Mouse (Mus musculus): ENCODE measurements around the gene Gale. TPM values are rescaled to one million over a fixed set of nuclear protein-coding genes. Genes with fewer than 3 reads are reported as not detected.

Gene Gale
- total RNA-seq, 2 experiments from 2014 or later, result 22.0 to 22.9 TPM

DNA sequence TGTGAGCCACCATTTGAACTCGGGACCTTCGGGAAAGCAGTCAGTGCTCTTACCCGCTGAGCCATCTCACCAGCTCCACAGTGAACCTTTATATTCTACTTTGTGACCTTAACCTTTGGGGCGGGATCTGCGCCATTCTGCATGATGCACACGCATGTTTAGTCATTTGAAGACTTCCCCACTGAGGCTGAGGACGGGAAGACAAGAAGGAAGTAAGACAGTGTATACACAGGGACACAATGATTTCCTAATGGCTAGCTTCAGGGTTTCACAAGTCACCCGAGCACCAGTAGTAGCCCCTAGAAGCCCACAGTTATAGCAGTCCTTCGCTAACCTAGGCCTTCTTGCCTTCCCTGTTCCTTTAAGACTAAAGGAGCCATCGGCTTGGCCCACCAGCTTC is 17.8 kb upstream of the Gale start:
- intact Hi-C loops (cut with DNase I), result loop anchor here (2.0 kb wide), 1 partner anchor 25 kb away; the partner anchor contains the start of gene Fuca1
- DNase-seq (ENCODE audit: extremely low spot score in 1 of 2, low spot score in 2 of 2), result no peak
- H3K27ac ChIP-seq, result peak overlapping the region; percentile 81
- no peak overlapping the region; the same call in 1 of the 2 replicates for H3K4me3 ChIP-seq
- no peak for TF ChIP-seq CTCF (IDR thresholded peaks at IDR 0.05)

DNA sequence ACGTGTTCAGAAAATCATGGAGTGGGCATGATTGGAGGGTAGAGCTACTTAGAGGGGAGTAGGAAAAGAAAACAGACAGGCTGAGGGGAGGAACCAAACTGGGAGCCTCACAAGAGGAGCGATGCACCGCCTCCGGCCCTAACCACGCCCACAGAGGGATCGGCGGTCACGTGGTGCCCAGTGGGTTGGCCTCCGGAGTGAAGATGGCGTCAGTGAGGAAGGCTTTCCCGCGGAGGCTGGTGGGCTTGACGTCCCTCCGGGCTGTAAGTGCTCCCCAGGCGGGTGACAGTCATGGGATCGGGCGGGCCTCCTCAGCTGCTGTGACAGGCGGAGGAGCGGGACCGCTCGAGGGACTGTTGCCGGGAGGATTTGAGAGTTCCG is 17.3 kb upstream of the Gale start, which contains the start of gene Hmgcl:
Hmgcl (plus strand) TSS at position 171 of the 381 bp plus-strand sequence.
- Histone ChIP-seq H3K27ac (peak within 1 kb of the TSS; percentile 81), H3K4me3 (peak within 1 kb of the TSS; percentile 91)
- intact Hi-C loops (cut with DNase I), result loop anchor here (2.0 kb wide), 1 partner anchor 25 kb away; the partner anchor contains the start of gene Fuca1
- DNase-seq (ENCODE audit: extremely low spot score in 1 of 2, low spot score in 2 of 2), result peak; percentile 94 to 95
- TF ChIP-seq CTCF (IDR thresholded peaks at IDR 0.05), result no peak

DNA sequence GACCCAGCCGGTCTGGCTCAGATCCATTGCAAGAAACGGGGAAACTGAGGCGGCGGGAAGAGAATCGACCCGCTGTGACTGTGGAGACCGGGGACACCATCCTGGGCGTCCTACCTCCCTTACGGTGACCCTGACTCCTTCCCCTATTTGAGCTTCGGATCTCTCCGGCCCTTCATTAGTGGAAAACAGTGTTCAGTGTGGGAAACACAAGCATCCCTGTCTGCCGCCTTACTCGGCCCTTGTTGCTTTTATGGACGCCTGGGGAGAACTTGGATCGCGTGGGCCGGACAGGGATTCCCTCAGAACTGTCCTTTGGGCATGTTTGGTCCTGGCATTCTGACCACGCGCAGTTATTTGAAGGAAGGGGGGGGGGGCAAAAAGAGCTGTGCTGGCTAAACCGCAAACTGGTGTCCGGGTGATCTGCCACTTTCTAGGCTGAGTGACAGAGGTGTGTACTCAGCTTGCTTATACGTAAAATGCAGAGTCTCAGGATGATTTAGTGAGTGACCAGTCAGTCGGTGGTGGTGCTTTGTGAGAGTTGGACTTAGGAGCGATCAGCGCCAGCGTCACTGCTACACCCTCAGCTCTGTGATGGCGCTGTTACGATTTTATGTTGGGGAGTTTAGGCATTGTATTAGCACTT is 16.7 kb upstream of the Gale start:
- Histone ChIP-seq H3K4me3 (peak overlapping the region; percentile 91), H3K27ac (peak overlapping the region; percentile 81)
- DNase-seq (ENCODE audit: extremely low spot score in 1 of 2, low spot score in 2 of 2), result no peak
- no peak for TF ChIP-seq CTCF (IDR thresholded peaks at IDR 0.05)
- intact Hi-C loops (cut with DNase I), result loop anchor here (2.0 kb wide), 1 partner anchor 26 kb away; the partner anchor contains the start of gene Fuca1

DNA sequence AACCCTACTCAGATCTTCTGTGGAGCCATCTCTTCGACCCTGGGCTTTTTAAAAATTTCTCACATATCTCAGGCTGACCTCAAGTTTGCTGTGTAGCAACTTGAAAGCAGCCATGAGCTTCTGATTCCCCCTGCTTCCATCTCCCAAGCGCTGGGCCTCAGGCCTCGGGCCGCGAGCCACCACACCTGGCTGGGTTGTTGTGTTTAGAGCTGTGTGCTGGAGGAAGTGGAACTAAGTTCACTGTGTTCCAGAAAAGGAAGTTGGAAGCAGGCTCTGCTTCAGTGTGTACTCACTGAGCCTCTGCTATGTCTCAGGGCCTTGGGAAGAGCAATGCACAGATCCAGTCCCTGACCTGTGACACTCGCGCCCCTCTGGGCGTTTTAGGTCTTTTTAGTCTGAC is 15.4 kb upstream of the Gale start:
- TF ChIP-seq CTCF (IDR thresholded peaks at IDR 0.05), result no peak
- H3K27ac ChIP-seq, result no peak overlapping the region
- DNase-seq (ENCODE audit: extremely low spot score in 1 of 2, low spot score in 2 of 2), result no peak
- no peak overlapping the region for H3K4me3 ChIP-seq
- intact Hi-C loops (cut with DNase I), result no loop called here

DNA sequence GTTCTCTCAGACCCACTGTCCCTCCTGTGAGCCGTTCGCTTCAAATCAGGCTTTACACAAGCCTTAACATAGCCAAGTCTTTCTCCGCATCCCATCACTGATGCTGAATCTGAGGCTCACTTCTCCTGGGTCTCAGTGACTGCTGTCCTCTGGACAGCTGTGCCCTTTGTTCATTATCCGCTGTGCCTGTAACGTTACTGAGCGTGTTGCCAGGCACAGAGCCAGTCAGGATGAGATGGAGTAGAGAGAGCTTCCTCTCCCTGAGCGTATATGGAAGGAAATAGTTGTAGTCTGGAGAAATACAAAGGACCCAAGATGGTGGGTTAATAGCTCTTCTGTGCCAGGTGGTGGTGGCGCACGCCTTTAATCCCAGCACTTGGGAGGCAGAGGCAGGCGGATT is 14.1 kb upstream of the Gale start:
- intact Hi-C loops (cut with DNase I), result no loop called here
- DNase-seq (ENCODE audit: extremely low spot score in 1 of 2, low spot score in 2 of 2), result no peak
- Histone ChIP-seq H3K27ac (peak overlapping the region; percentile 62; the same call in 1 of the 2 replicates), H3K4me3 (no peak overlapping the region)
- TF ChIP-seq CTCF (IDR thresholded peaks at IDR 0.05), result no peak

DNA sequence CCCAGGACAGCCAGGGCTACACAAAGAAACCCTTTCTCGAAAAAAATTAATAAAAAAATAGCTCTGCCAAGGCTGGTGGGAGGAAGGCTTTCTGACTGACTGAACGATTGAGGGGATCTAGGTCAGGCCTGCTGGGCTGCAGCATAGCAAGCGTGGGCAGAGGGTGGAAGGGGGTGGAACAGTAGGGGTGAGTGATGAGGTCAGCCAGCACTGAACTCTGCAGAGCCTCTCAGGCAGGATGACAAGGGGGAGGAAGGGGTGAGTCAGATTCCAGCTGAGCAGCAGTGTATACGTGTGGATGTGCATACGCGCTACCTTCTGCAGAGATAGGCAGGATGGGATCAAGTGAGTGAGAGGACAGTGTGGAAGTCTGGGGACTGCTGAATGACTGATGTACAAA is 13.6 kb upstream of the Gale start:
- DNase-seq (ENCODE audit: extremely low spot score in 1 of 2, low spot score in 2 of 2), result no peak
- intact Hi-C loops (cut with DNase I), result no loop called here
- H3K4me3 ChIP-seq, result no peak overlapping the region
- TF ChIP-seq CTCF (IDR thresholded peaks at IDR 0.05), result no peak
- peak overlapping the region; percentile 62 for H3K27ac ChIP-seq

DNA sequence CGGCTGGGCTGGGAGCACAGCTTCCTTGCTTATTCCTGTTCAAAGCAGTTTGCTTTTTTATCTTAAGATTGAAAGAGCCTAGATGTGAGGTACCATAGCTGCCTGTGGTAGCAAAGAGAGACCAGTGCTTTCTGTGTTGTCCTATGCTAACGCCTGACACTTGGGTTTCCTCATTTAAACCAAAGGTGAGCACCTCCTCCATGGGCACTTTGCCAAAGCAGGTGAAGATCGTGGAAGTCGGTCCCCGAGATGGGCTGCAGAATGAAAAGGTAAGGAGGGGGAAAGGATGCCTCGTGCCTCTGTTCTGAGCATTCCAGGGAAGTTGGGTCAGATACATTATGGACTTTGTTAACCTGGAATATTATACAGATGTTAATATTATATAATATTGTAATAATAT is 13.2 kb upstream of the Gale start:
- intact Hi-C loops (cut with DNase I), result no loop called here
- no peak for TF ChIP-seq CTCF (IDR thresholded peaks at IDR 0.05)
- DNase-seq (ENCODE audit: extremely low spot score in 1 of 2, low spot score in 2 of 2), result no peak
- H3K4me3 ChIP-seq, result no peak overlapping the region
- no peak overlapping the region; the same call in none of the 2 replicates for H3K27ac ChIP-seq

DNA sequence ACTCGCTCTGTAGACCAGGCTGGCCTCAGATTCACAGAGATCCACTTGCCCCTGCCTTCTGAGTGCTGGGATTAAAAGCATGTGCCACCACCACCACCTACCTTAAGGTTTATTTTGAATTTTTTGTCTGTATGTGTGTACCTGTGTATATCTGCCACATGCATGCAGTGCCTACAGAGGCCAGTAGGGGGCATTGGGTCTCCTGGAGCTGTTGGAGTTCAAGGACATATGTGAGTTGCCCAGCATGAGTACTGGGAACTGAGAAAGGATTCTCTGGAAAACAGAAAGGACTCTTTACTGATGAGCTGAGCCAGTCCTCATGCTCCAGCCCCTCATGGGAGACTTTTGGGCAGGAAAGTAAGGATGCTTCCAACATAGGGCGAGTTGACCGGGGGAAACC is 12.0 kb upstream of the Gale start:
- DNase-seq (ENCODE audit: extremely low spot score in 1 of 2, low spot score in 2 of 2), result no peak
- H3K27ac ChIP-seq, result no peak overlapping the region
- TF ChIP-seq CTCF (IDR thresholded peaks at IDR 0.05), result peak; percentile 34
- intact Hi-C loops (cut with DNase I), result no loop called here
- H3K4me3 ChIP-seq, result no peak overlapping the region

DNA sequence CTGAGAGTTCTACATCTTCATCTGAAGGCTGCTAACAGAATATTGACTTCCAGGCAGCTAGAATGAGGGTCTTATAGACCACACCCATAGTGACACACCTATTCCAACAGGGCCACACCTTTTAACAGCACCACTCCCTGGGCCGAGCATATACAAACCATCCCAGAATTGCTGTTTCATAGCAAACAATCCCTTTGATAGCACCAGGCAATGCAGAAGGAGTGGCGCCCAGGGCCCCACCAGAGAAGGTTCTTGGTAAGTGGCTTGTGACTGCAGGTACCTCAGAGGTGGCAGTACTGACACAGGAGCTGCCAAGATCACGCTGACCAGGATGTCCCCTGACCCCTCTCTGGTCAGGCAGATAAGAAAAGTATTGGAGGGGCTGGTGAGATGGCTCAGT is 10.3 kb upstream of the Gale start:
- intact Hi-C loops (cut with DNase I), result no loop called here
- no peak for TF ChIP-seq CTCF (IDR thresholded peaks at IDR 0.05)
- no peak for DNase-seq (ENCODE audit: extremely low spot score in 1 of 2, low spot score in 2 of 2)
- H3K27ac ChIP-seq, result no peak overlapping the region
- H3K4me3 ChIP-seq, result no peak overlapping the region

DNA sequence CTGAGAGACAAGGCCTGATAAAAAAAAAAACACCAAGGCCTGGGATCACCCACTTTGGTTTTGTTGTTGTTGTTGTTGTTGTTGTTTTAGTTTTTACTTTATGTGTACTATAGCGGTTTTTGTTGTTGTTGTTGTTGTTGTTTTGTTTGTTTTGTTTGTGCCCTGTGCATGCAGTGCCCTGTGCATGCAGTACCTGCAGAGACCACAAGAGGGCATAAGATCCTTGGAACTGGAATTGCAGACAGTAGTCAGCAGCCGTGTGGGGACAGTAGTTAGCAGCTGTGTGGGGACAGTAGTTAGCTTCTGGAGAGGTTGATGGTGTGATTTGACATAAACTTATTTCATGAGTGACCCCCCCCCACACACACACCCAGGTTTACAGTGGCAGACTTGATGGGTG is 9.3 kb upstream of the Gale start:
- peak; percentile 87 for TF ChIP-seq CTCF (IDR thresholded peaks at IDR 0.05)
- DNase-seq (ENCODE audit: extremely low spot score in 1 of 2, low spot score in 2 of 2), result peak; percentile 61 to 79
- H3K27ac ChIP-seq, result no peak overlapping the region
- intact Hi-C loops (cut with DNase I), result no loop called here
- H3K4me3 ChIP-seq, result no peak overlapping the region

DNA sequence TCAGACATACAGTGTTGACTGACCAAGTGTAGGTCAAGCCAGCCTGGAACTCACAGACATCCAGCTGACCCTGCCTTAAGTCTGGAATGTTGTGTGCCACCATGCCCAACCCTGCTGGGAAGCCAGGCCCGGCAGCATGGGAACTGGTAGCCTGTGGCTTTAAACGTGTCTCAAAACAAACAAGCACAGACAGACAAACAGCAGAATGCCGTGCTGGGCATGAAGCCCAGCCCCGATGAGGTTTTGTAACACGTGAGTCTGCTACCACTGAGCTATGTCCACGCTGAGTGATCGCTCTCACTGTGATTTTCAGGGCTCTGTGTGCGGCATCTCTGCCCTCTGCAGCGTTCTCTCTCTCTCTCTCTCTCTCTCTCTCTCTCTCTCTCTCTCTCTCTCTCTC is 7.6 kb upstream of the Gale start:
- no peak for TF ChIP-seq CTCF (IDR thresholded peaks at IDR 0.05)
- Histone ChIP-seq H3K27ac (no peak overlapping the region), H3K4me3 (no peak overlapping the region)
- no peak for DNase-seq (ENCODE audit: extremely low spot score in 1 of 2, low spot score in 2 of 2)
- intact Hi-C loops (cut with DNase I), result no loop called here

DNA sequence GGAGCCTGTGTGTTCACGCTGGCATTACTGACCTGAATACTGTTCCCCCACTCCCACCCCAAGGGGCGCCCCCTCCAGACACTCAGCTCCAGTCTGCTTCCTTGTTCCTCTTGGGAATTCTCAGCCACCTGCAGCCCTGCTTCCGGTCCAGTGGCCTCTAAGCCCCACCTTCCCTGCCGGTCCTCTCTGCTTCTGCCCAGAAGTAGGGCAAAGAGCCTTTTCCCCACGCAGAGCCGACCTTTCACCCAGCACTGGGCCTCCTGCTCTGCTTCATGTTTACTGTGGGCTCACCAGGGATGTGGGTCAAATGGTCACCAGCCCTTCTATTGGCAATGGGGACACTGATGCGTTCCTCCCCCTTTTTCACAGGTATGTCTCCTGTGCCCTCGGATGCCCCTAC is 5.2 kb upstream of the Gale start:
- Histone ChIP-seq H3K4me3 (no peak overlapping the region), H3K27ac (no peak overlapping the region)
- DNase-seq (ENCODE audit: extremely low spot score in 1 of 2, low spot score in 2 of 2), result no peak
- TF ChIP-seq CTCF (IDR thresholded peaks at IDR 0.05), result no peak
- intact Hi-C loops (cut with DNase I), result no loop called here

DNA sequence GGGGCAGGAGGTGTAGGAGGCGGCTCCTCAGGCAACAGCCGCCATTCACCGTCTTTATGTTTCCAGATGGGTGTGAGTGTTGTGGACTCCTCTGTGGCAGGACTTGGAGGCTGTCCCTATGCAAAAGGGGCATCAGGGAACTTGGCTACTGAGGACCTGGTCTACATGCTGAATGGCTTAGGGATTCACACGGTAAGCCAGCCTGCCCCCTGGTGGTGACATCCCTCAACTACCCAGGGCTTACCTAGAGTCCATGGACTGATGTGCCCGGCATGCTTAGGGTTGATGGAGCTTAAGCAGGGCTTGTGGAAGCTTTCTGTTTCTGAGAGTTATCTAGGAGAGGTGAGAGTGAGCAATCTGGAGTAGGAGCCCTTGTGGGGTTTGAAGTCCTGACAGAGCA is 2.8 kb upstream of the Gale start:
- Histone ChIP-seq H3K4me3 (no peak overlapping the region), H3K27ac (no peak overlapping the region)
- intact Hi-C loops (cut with DNase I), result loop anchor here (1.0 kb wide), 1 partner anchor 70 kb away; no protein-coding TSS in a partner anchor
- peak; percentile 73 to 79 for DNase-seq (ENCODE audit: extremely low spot score in 1 of 2, low spot score in 2 of 2)
- TF ChIP-seq CTCF (IDR thresholded peaks at IDR 0.05), result peak; percentile 82
